Mouse (Mus musculus) brain, embryonic 14.5 days (tissue): ENCODE results near the gene Osbpl5.

Experiments
- CTCF ChIP-seq: fragments of 200-500 bp; IDR thresholded peaks from 2 replicates; pipeline ENCODE4 v1.5.1; 2012; ENCODE audit warnings: inconsistent platforms, mild to moderate bottlenecking, moderate library complexity, borderline replicate concordance; ENCODE audit not compliant: insufficient read depth, insufficient read length; ENCODE audit errors: extremely low read depth
- POLR2A ChIP-seq: fragments of 200-500 bp; IDR thresholded peaks from 2 replicates; pipeline ENCODE4 v1.6.1; 2012; ENCODE audit warnings: mild to moderate bottlenecking, inconsistent platforms, borderline replicate concordance; ENCODE audit not compliant: poor library complexity, insufficient read depth, insufficient read length, severe bottlenecking; ENCODE audit errors: extremely low read depth

- no peak for TF ChIP-seq CTCF
- TF ChIP-seq POLR2A, result no peak
These were observed 45.4 kb downstream of the Osbpl5 start for GRCm38 (mm10) chr7:143711381-143711780.
